Mouse (Mus musculus): ENCODE data around the gene Duox2.

The Duox2 gene

GRCm38 (mm10) chr2:122237891-122238470 lies 60.3 kb downstream of the Duox2 start:
- DNase-seq (ENCODE audit: low read depth, low spot score), result no peak

GRCm38 (mm10) chr2:122236321-122236720 lies 61.9 kb downstream of the Duox2 start:
- no peak for DNase-seq (ENCODE audit: low read depth, low spot score)

GRCm38 (mm10) chr2:122235425-122235824 lies 62.8 kb downstream of the Duox2 start:
- no peak for DNase-seq (ENCODE audit: low read depth, low spot score)

GRCm38 (mm10) chr2:122234611-122235288 lies 63.5 kb downstream of the Duox2 start, which contains the start of gene Sord:
Sord (plus strand) TSS chr2:122234749.
- DNase-seq (ENCODE audit: low read depth, low spot score), result peak; percentile 70

- DNase-seq (ENCODE audit: low read depth, low spot score), result no peak
Measured at GRCm38 (mm10) chr2:122233759-122234557, 64.3 kb downstream of the Duox2 start.

- DNase-seq (ENCODE audit: low read depth, low spot score), result no peak
Measured at GRCm38 (mm10) chr2:122233341-122233740, 64.9 kb downstream of the Duox2 start.

- no peak for DNase-seq (ENCODE audit: low read depth, low spot score)
Measured at GRCm38 (mm10) chr2:122231616-122232015, 66.6 kb downstream of the Duox2 start.

- no peak for DNase-seq (ENCODE audit: low read depth, low spot score)
Measured at GRCm38 (mm10) chr2:122230395-122230794, 67.9 kb downstream of the Duox2 start.

Data from WW6 (cell line).